Mouse (Mus musculus) mesoderm, embryonic 11.5 days (tissue): ENCODE measurements around the gene Bsph2.

Experiments
- DNase-seq: peaks from one replicate; pipeline ENCODE4 v3.0.0-alpha.2; 2012; ENCODE audit warnings: low read depth, low spot score

The Bsph2 gene

DNA sequence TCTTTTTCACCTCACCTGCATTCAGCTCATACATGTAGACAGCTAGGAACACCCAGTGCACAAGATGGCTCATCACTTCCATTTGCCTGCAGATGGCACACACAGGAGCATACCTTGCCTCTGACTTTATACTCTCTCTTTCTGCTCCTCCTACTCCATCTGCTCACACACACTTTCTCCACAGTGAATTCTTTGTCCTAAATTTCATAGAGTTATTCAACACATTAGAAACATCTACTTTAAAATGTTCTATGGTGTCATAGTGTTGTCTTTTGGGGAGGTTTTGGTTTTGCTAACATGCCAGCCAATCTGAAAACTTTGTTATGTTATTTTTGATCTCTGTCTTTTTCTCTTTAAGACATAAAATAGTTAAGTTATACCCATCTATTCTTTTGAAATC is at the start of gene Bsph2:
TSS of gene Bsph2 (minus strand) at position 101 of the 400 bp plus-strand sequence.
- DNase-seq: no peak

DNA sequence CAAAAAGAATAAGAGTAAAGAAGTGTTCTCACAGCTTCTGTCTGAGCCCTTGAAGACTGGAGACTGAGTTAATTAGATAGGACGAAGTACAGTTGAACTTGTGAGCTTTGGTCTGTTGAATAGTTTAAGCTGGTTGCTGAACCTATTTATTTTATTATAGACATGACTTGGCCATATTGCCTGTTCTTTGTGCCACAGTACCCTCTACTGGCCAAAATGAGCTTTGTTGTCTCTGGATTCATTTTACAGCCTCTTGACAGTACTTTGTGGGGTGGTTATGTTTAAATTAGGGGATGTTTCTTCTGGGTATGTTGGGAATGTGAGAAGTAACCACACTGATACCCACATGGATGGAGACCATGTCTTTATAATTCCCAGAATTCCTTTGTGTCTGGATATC is 59.3 kb downstream of the Bsph2 start:
- no peak for DNase-seq
